Mouse (Mus musculus): ENCODE measurements around the gene Iqcn.

DNA sequence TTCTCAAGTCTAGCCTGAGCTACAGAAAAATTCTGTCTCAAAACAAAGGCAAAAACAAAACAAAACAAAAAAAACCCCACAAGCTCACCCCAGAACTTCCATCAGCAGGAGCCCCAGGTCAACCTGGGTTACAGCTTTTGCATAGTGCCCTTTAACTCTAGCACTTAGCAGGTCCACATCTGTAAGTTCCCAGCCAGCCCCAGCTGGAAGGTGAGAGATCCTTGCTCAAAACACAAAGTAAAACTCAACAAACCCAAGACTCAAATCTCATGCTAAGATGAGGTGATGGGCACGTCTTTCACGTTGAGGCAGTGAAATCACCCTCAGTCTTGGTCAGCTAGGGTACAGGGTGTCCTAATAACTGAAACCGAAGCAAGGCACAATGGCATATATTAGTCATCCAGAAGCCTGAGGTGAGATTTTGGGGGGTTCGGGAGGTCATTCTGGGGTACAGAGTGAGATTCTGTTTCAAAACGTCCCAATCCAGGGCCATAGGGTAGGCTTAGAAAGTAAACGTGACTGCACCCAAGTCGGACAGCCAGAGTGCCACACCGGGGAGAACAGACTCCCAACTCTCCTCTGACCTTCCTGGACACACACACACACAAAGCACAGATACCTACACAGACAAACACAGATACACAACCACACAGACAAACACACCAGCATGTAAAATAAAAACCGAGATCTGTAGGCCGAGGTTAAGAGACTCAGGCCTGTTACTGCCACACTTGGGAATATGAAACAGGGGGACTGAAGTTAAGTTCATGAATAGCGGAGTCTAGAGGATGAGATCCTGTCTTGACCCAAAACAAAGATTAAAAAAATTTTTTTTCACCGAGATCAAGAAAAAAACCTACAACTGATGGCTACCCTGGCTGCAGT lies 5.6 kb upstream of the Iqcn start:
- TF ChIP-seq POLR2A (IDR thresholded peaks at IDR 0.05; ENCODE audit: borderline replicate concordance, low read depth, low read length) (no peak), CTCF (IDR thresholded peaks at IDR 0.05; ENCODE audit: low read depth, low read length) (no peak)
